Mouse (Mus musculus): ENCODE results near the gene Dirc2. TPM values are rescaled to one million over a fixed set of nuclear protein-coding genes. Genes with fewer than 3 reads are reported as not detected.

Gene Dirc2
- total RNA-seq, 2 experiments from 2014 or later, result 78.9 to 81.1 TPM

Other genes with a start within 250 kb of the Dirc2 start
- 10 to 100 TPM; 17.3 to 21.7 TPM for gene Sema5b, start 228.2 kb downstream of the Dirc2 start, total RNA-seq (2021)
- 1 to 10 TPM; 5.1 to 6.0 TPM for gene Hspbap1, start 1.0 kb upstream of the Dirc2 start, total RNA-seq (2021)
- 1 to 10 TPM in 1 of 2 experiments, under 1 TPM in 1; 0.79 to 1.3 TPM for gene Parp14, start 102.2 kb upstream of the Dirc2 start, total RNA-seq (2021)
- 1 to 10 TPM; 2.1 TPM for gene Parp9, start 169.1 kb upstream of the Dirc2 start, total RNA-seq (2021)
- 1 to 10 TPM; 2.0 to 2.9 TPM for gene Dtx3l, start 169.8 kb upstream of the Dirc2 start, total RNA-seq (2021)
- 100 to 1,000 TPM; 119 to 122 TPM for gene Kpna1, start 209.4 kb upstream of the Dirc2 start, total RNA-seq (2021)